Mouse (Mus musculus) gastrocnemius, adult 18-20 months (tissue): ENCODE results near the gene Kmt2a. TPM values are rescaled to one million over a fixed set of nuclear protein-coding genes. Genes with fewer than 3 reads are reported as not detected.

Experiments
- total RNA-seq, 2 experiments: library from RNA; stranded (reverse); gene quantifications; 2 replicates each; pipeline ENCODE4 v1.2.3; 2021

Gene Kmt2a
- total RNA-seq, 2 experiments from 2014 or later = 16.4 to 19.5 TPM

Other genes with a start within 250 kb of the Kmt2a start
- gene Treh, start 208.1 kb downstream of the Kmt2a start, total RNA-seq = not detected
- 10 to 100 TPM; 29.0 to 35.9 TPM for gene Phldb1, start 146.1 kb downstream of the Kmt2a start, total RNA-seq
- 10 to 100 TPM; 70.7 to 81.5 TPM for gene Arcn1, start 113.5 kb downstream of the Kmt2a start, total RNA-seq
- gene Ift46, start 113.4 kb downstream of the Kmt2a start, total RNA-seq = 10 to 100 TPM; 23.3 to 27.5 TPM
- 1 to 10 TPM; 4.2 to 6.5 TPM for gene Tmem25, start 82.0 kb downstream of the Kmt2a start, total RNA-seq
- gene Ttc36, start 78.2 kb downstream of the Kmt2a start, total RNA-seq = under 1 TPM in 1 of 2 experiments, not detected in 1; 0.80 TPM
- 100 to 1,000 TPM; 671 to 820 TPM for gene Atp5l, start 39.4 kb upstream of the Kmt2a start, total RNA-seq
- 10 to 100 TPM; 39.8 to 48.4 TPM for gene Ube4a, start 84.3 kb upstream of the Kmt2a start, total RNA-seq
- gene Cd3g, start 99.1 kb upstream of the Kmt2a start, total RNA-seq = not detected
- gene Cd3d, start 100.5 kb upstream of the Kmt2a start, total RNA-seq = not detected
- gene Cd3e, start 128.3 kb upstream of the Kmt2a start, total RNA-seq = not detected
- under 1 TPM; 0.23 to 0.59 TPM for gene Mpzl2, start 158.5 kb upstream of the Kmt2a start, total RNA-seq
- gene Mpzl3, start 173.9 kb upstream of the Kmt2a start, total RNA-seq = 1 to 10 TPM; 1.6 to 2.1 TPM
- under 1 TPM; 0.14 to 0.40 TPM for gene Jaml, start 197.9 kb upstream of the Kmt2a start, total RNA-seq
- 1 to 10 TPM; 2.2 to 2.5 TPM for gene Scn2b, start 236.5 kb upstream of the Kmt2a start, total RNA-seq